Mouse (Mus musculus): Measurements from ENCODE around the gene Tgm7. TPM values are rescaled to one million over a fixed set of nuclear protein-coding genes. Genes with fewer than 3 reads are reported as not detected.

The Tgm7 gene
- 0.08 and 0.15 TPM in 2 replicates for polyA plus RNA-seq (2012; rRNA removed)

GRCm38 (mm10) chr2:121109695-121110094 is at the start of gene Tgm7:
Tgm7 (minus strand) TSS chr2:121109795.
- peaks cover 2% of the 10 kb centered on the region; the same call in 1 of the 2 replicates for H3K4me1 ChIP-seq (ENCODE audit: control insufficient read depth, insufficient read depth, low read length)
- DNase-seq = no peak
- H3K27me3 ChIP-seq (replicated peaks; ENCODE audit: control insufficient read depth, insufficient read depth, low read length) = no peaks in the 10 kb centered on the region
- 89% methylated on average over 4 of the region's 4 CpGs for WGBS
- no peak within 1 kb of the TSS for H3K27ac ChIP-seq (ENCODE audit: insufficient read depth, low read depth, low read length)
- no peaks in the 10 kb centered on the region for H3K36me3 ChIP-seq (ENCODE audit: control insufficient read depth, insufficient read depth, low read length)
- no peak for TF ChIP-seq CTCF (conservative IDR thresholded peaks at IDR 0.05; ENCODE audit: insufficient read depth, insufficient read length, low read depth, low read length)
- TF ChIP-seq POLR2A (IDR thresholded peaks at IDR 0.05; ENCODE audit: low read depth, low read length) = no peak
- no peak within 1 kb of the TSS for H3K4me3 ChIP-seq (ENCODE audit: insufficient read depth, low read depth, low read length)

- Histone ChIP-seq H3K27ac (ENCODE audit: insufficient read depth, low read depth, low read length) (no peak overlapping the region), H3K4me3 (ENCODE audit: insufficient read depth, low read depth, low read length) (no peak overlapping the region), H3K36me3 (ENCODE audit: control insufficient read depth, insufficient read depth, low read length) (peaks cover 10% of the 10 kb centered on the region), H3K27me3 (replicated peaks; ENCODE audit: control insufficient read depth, insufficient read depth, low read length) (no peaks in the 10 kb centered on the region), H3K4me1 (ENCODE audit: control insufficient read depth, insufficient read depth, low read length) (no peaks in the 10 kb centered on the region)
- WGBS = 88% methylated on average over 3 of the region's 3 CpGs
- peak; percentile 35; the same call in 1 of the 2 replicates for TF ChIP-seq CTCF (conservative IDR thresholded peaks at IDR 0.05; ENCODE audit: insufficient read depth, insufficient read length, low read depth, low read length)
- TF ChIP-seq POLR2A (IDR thresholded peaks at IDR 0.05; ENCODE audit: low read depth, low read length) = no peak
- DNase-seq = no peak
Measured at GRCm38 (mm10) chr2:121153100-121153499, 43.5 kb upstream of the Tgm7 start.

- Histone ChIP-seq H3K4me3 (ENCODE audit: insufficient read depth, low read depth, low read length) (no peak overlapping the region), H3K27ac (ENCODE audit: insufficient read depth, low read depth, low read length) (no peak overlapping the region), H3K36me3 (ENCODE audit: control insufficient read depth, insufficient read depth, low read length) (peaks cover 6% of the 10 kb centered on the region), H3K27me3 (replicated peaks; ENCODE audit: control insufficient read depth, insufficient read depth, low read length) (no peaks in the 10 kb centered on the region), H3K4me1 (ENCODE audit: control insufficient read depth, insufficient read depth, low read length) (no peaks in the 10 kb centered on the region)
- TF ChIP-seq CTCF (conservative IDR thresholded peaks at IDR 0.05; ENCODE audit: insufficient read depth, insufficient read length, low read depth, low read length) (no peak), POLR2A (IDR thresholded peaks at IDR 0.05; ENCODE audit: low read depth, low read length) (no peak)
- DNase-seq = no peak
- whole genome bisulfite sequencing = 79% methylated on average over 5 of the region's 5 CpGs
Measured at GRCm38 (mm10) chr2:121149679-121150078, 40.1 kb upstream of the Tgm7 start.

DNA sequence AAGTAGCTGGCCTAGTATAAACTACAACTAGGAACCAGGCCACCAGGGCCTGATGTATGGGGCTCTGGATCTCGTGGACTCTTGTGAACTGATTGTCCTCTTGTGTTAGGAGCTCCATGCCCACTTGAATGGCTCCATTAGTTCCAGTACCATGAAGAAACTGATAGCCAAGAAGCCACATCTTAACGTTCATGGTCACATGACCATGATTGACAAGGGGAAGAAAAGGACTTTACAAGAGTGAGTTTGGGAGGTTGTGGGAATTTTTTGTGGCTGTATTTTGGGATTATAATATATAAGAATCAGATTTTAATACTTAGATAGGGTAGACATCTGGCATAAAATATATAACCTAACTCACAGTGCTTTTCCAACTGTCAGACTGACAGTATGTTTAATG is 32.8 kb upstream of the Tgm7 start:
- H3K4me3 ChIP-seq (ENCODE audit: insufficient read depth, low read depth, low read length) = no peak overlapping the region
- 71% methylated on average over 2 of the region's 2 CpGs for WGBS
- DNase-seq = no peak

DNA sequence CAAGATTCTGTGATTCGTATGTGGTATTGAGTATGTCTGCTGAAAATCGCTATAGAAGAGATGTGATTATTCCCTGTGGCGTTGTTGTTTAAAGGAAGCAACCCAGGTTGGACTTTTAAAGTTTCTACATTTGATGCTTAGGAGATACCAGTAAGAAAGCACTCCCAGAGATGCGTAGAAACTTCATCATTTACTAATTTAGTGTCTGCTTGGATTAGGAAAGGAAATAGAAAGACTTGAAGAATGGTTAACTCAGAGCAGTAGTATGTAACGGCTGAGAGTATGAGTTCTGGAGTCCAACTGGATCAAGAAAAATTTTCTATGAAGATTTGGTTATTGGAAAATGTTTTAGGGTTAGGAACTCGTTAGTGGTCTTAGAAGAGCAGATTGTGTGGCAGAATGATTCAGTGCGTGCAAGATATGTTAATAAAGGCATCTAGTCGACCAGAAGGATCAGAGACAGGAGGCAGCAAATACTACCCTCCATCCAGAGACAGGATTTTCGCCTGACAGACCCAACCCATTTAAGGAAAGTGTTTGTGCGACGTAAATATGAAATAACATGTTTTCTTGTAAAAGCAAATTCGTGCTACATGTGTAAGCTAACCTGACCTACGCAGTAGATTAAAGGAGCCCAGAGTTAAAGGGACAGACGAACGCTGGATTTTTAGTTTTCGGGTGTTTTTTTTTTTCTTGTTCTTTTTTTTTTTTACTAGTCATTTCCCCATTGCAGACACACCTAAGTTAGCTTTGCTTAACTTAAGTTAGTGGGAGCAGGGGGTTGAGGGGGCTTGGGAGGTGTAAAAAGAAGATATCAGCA is 31.8 kb upstream of the Tgm7 start:
- no peak overlapping the region for H3K27ac ChIP-seq (ENCODE audit: insufficient read depth, low read depth, low read length)
- TF ChIP-seq CTCF (conservative IDR thresholded peaks at IDR 0.05; ENCODE audit: insufficient read depth, insufficient read length, low read depth, low read length) (no peak), POLR2A (IDR thresholded peaks at IDR 0.05; ENCODE audit: low read depth, low read length) (no peak)
- DNase-seq = no peak
- peak overlapping the region; percentile 95 for H3K4me3 ChIP-seq (ENCODE audit: insufficient read depth, low read depth, low read length)
- H3K36me3 ChIP-seq (ENCODE audit: control insufficient read depth, insufficient read depth, low read length) = no peaks in the 10 kb centered on the region; the same call in 1 of the 2 replicates
- no peaks in the 10 kb centered on the region for H3K27me3 ChIP-seq (replicated peaks; ENCODE audit: control insufficient read depth, insufficient read depth, low read length)
- H3K4me1 ChIP-seq (ENCODE audit: control insufficient read depth, insufficient read depth, low read length) = peaks cover 16% of the 10 kb centered on the region
- WGBS = 62% methylated on average over 16 of the region's 16 CpGs

More for the DNA sequence above, 32.8 kb upstream of the Tgm7 start:
- Histone ChIP-seq H3K27ac (ENCODE audit: insufficient read depth, low read depth, low read length) (no peak overlapping the region), H3K4me1 (ENCODE audit: control insufficient read depth, insufficient read depth, low read length) (peaks cover 12% of the 10 kb centered on the region), H3K27me3 (replicated peaks; ENCODE audit: control insufficient read depth, insufficient read depth, low read length) (no peaks in the 10 kb centered on the region), H3K36me3 (ENCODE audit: control insufficient read depth, insufficient read depth, low read length) (no peaks in the 10 kb centered on the region; the same call in 1 of the 2 replicates)
- no peak for TF ChIP-seq POLR2A (IDR thresholded peaks at IDR 0.05; ENCODE audit: low read depth, low read length)
- TF ChIP-seq CTCF (conservative IDR thresholded peaks at IDR 0.05; ENCODE audit: insufficient read depth, insufficient read length, low read depth, low read length) = no peak

- under 1% methylated on average over 87 of the region's 87 CpGs for WGBS
- TF ChIP-seq POLR2A (IDR thresholded peaks at IDR 0.05; ENCODE audit: low read depth, low read length) = peak; percentile 40
- no peak for TF ChIP-seq CTCF (conservative IDR thresholded peaks at IDR 0.05; ENCODE audit: insufficient read depth, insufficient read length, low read depth, low read length)
- DNase-seq = peak; percentile 95
- Histone ChIP-seq H3K27ac (ENCODE audit: insufficient read depth, low read depth, low read length) (peak within 1 kb of the TSS; percentile 97), H3K4me1 (ENCODE audit: control insufficient read depth, insufficient read depth, low read length) (peaks cover 20% of the 10 kb centered on the region), H3K27me3 (replicated peaks; ENCODE audit: control insufficient read depth, insufficient read depth, low read length) (no peaks in the 10 kb centered on the region), H3K4me3 (ENCODE audit: insufficient read depth, low read depth, low read length) (peak within 1 kb of the TSS; percentile 95), H3K36me3 (ENCODE audit: control insufficient read depth, insufficient read depth, low read length) (no peaks in the 10 kb centered on the region; the same call in 1 of the 2 replicates)
Measured at GRCm38 (mm10) chr2:121140018-121140882, 30.7 kb upstream of the Tgm7 start, which contains the start of the genes Adal and Lcmt2. Adal (plus strand) TSS chr2:121140428. Lcmt2 (minus strand) TSS chr2:121140653.
